Mouse (Mus musculus) forebrain, postnatal 0 days (tissue): ENCODE measurements around the gene Glis3. TPM values are rescaled to one million over a fixed set of nuclear protein-coding genes. Genes with fewer than 3 reads are reported as not detected.

Experiments used
- ATAC-seq: fragments of 200-750 bp; cut with Nextera tagmentation; 2 replicates; pipeline ENCODE4 v1.8.0; 2017; ENCODE audit warnings: mild to moderate bottlenecking, moderate library complexity
- DNase-seq: peaks from one replicate; pipeline ENCODE4 v3.0.0-alpha.2; 2015
- H3K27ac ChIP-seq: fragments of 300-500 bp; sonication (generic); 2 replicates; pipeline ENCODE4 v1.5.1; 2014; ENCODE audit warnings: low read depth, mild to moderate bottlenecking, antibody characterized with exemption, low read length, moderate library complexity, mixed read lengths
- H3K27me3 ChIP-seq: fragments of 300-500 bp; sonication (generic); 2 replicates; pipeline ENCODE4 v1.6.1; 2014; ENCODE audit warnings: mild to moderate bottlenecking, low read length, mixed read lengths; ENCODE audit not compliant: insufficient read depth
- H3K36me3 ChIP-seq: fragments of 300-500 bp; sonication (generic); 2 replicates; pipeline ENCODE4 v1.6.1; 2014; ENCODE audit warnings: mild to moderate bottlenecking, moderate library complexity; ENCODE audit not compliant: insufficient read depth
- H3K4me1 ChIP-seq: fragments of 300-500 bp; sonication (generic); 2 replicates; pipeline ENCODE4 v1.6.1; 2014; ENCODE audit warnings: antibody characterized with exemption; ENCODE audit not compliant: insufficient read depth
- H3K4me2 ChIP-seq: fragments of 300-500 bp; sonication (generic); 2 replicates; pipeline ENCODE4 v1.6.1; 2014; ENCODE audit warnings: low read depth, mild to moderate bottlenecking, moderate library complexity
- H3K4me3 ChIP-seq: fragments of 300-500 bp; sonication (generic); 2 replicates; pipeline ENCODE4 v1.5.1; 2014; ENCODE audit warnings: low read depth, low read length, mixed read lengths
- H3K9ac ChIP-seq: fragments of 300-500 bp; sonication (generic); 2 replicates; pipeline ENCODE4 v1.6.1; 2014; ENCODE audit warnings: mild to moderate bottlenecking
- H3K9me3 ChIP-seq: fragments of 300-500 bp; sonication (generic); 2 replicates; pipeline ENCODE4 v1.6.1; 2016; ENCODE audit warnings: low read length
- CTCF ChIP-seq: sonication (generic); IDR thresholded peaks from 2 replicates; pipeline ENCODE4 v1.5.1; 2016; ENCODE audit warnings: antibody characterized with exemption, control low read depth, low read depth
- WGBS: fragments of 180-500 bp; shearing (Covaris S2); extraction: QIAGEN DNeasy Blood & Tissue Kit; methylation state at CpG from one replicate; pipeline ENCODE4 v1.1.7; 2014; 5-methylcytosine and 5-hydroxymethylcytosine counted together
- polyA plus RNA-seq: library from polyadenylated mRNA; unstranded; fragments of >200 nt; fragmentation: Nextera tagmentation; extraction: Ambion mirVana; gene quantifications from 2 replicates; pipeline ENCODE4 v1.2.1, GENCODE M21; 2015
- total RNA-seq: library from RNA; depleted of rRNA; stranded (reverse); fragments of >200 nt; gene quantifications from 2 replicates; pipeline ENCODE4 v1.2.3, GENCODE M21; 2014

Gene Glis3
- total and polyA plus RNA-seq, 2 experiments from 2014 or later, result 0.86 to 8.5 TPM

- 1% methylated on average over 31 of the region's 32 CpGs for WGBS
- no peak overlapping the region for H3K9ac ChIP-seq
- ATAC-seq (no peak), DNase-seq (no peak)
- H3K4me1 ChIP-seq, result peaks cover 21% of the 10 kb centered on the region
- no peaks in the 10 kb centered on the region for H3K36me3 ChIP-seq
- no peaks in the 10 kb centered on the region for H3K9me3 ChIP-seq
- H3K27me3 ChIP-seq, result peaks cover 28% of the 10 kb centered on the region
- no peak for TF ChIP-seq CTCF
- peak overlapping the region; percentile 100 for H3K4me2 ChIP-seq
- H3K4me3 ChIP-seq, result peak overlapping the region; percentile 57
- no peak overlapping the region for H3K27ac ChIP-seq
Observed at GRCm38 (mm10) chr19:28677728-28678438, 2.0 kb downstream of the Glis3 start.

- Histone ChIP-seq H3K9me3 (no peaks in the 10 kb centered on the region), H3K27me3 (peaks cover 28% of the 10 kb centered on the region), H3K9ac (no peak overlapping the region), H3K4me3 (no peak overlapping the region; the same call in 1 of the 2 replicates), H3K4me1 (peaks cover 21% of the 10 kb centered on the region), H3K36me3 (no peaks in the 10 kb centered on the region), H3K4me2 (peak overlapping the region; percentile 100), H3K27ac (no peak overlapping the region)
- no peak for DNase-seq
- TF ChIP-seq CTCF, result 0 out of 2 replicates have a peak, but pooled peaks have one; percentile 16
- ATAC-seq, result no peak
- WGBS, result 28% methylated on average over 8 of the region's 8 CpGs
Observed at GRCm38 (mm10) chr19:28677045-28677727, 2.7 kb downstream of the Glis3 start.

DNA sequence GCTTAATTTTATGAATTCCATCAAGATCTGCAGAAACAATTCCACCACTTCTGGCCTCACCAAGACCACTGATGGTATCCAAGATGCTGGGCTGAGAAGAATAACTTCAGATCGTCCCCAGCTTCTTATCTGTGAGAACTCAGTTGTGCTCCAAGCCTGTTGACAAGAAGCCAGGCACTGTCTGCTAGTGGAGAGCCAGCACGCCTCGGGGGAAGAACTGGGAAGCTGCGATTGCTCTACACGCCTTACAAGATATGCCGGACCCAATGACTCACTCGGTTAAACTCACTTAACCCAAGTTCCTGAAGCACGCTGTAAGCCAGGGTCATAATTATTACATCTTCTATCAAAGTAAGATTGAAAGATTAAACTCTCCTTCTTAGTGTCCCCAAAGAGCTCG lies 16.1 kb downstream of the Glis3 start:
- no peak for TF ChIP-seq CTCF
- no peak overlapping the region for H3K27ac ChIP-seq
- no peak overlapping the region for H3K4me3 ChIP-seq
- WGBS, result 81% methylated on average over 9 of the region's 9 CpGs
- no peak overlapping the region for H3K4me2 ChIP-seq
- DNase-seq (no peak), ATAC-seq (no peak)
- H3K4me1 ChIP-seq, result no peaks in the 10 kb centered on the region
- H3K36me3 ChIP-seq, result no peaks in the 10 kb centered on the region
- no peaks in the 10 kb centered on the region for H3K27me3 ChIP-seq
- no peaks in the 10 kb centered on the region for H3K9me3 ChIP-seq
- H3K9ac ChIP-seq, result no peak overlapping the region

DNA sequence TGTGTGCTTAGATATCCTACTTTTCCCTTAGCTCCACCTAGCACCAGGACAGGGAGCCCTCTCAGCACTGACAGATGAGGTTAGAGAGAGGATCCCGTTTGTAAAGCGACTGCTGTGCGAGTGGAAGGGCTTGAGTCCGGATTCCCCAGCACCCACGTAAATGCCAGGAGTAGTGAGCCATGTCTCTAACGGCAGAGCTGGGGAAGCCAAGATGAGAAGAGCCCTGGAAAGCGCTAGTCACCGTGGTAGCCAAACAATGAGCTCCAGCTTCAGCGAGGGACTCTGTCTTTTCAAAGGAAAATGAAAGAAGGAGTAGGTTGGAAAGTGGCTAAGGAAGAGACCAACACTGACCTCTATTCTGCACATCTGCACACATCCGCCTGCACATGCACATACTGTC lies 16.7 kb downstream of the Glis3 start:
- no peak for TF ChIP-seq CTCF
- Histone ChIP-seq H3K4me2 (no peak overlapping the region), H3K4me1 (no peaks in the 10 kb centered on the region), H3K36me3 (no peaks in the 10 kb centered on the region), H3K27me3 (no peaks in the 10 kb centered on the region), H3K27ac (no peak overlapping the region), H3K9ac (no peak overlapping the region), H3K4me3 (no peak overlapping the region), H3K9me3 (no peaks in the 10 kb centered on the region)
- ATAC-seq (no peak), DNase-seq (no peak)
- 45% methylated on average over 10 of the region's 10 CpGs for WGBS

DNA sequence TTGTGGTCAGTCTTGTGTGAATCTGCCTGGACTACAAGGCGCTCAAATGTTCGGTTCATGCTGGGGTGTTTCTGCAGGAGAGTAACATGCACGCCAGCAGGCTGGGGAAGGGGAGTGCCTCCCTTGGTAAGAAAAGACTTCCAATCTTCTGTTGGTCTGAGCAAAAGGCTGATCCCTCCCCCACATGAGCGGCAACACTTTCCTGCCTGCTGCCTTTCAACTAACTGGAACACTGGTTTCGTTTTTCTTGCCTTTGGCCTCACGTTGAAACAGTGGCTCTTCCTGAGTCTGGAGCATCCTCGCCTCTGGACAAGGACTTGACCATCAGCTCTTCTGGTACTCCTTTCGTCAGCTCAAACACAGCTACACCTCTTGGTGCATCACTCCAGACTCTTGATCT lies 17.4 kb downstream of the Glis3 start:
- Histone ChIP-seq H3K27ac (no peak overlapping the region), H3K9ac (no peak overlapping the region), H3K4me2 (no peak overlapping the region), H3K4me3 (no peak overlapping the region), H3K4me1 (no peaks in the 10 kb centered on the region), H3K36me3 (no peaks in the 10 kb centered on the region), H3K27me3 (no peaks in the 10 kb centered on the region), H3K9me3 (no peaks in the 10 kb centered on the region)
- no peak for TF ChIP-seq CTCF
- WGBS, result 69% methylated on average over 8 of the region's 8 CpGs
- DNase-seq, result no peak
- no peak for ATAC-seq

DNA sequence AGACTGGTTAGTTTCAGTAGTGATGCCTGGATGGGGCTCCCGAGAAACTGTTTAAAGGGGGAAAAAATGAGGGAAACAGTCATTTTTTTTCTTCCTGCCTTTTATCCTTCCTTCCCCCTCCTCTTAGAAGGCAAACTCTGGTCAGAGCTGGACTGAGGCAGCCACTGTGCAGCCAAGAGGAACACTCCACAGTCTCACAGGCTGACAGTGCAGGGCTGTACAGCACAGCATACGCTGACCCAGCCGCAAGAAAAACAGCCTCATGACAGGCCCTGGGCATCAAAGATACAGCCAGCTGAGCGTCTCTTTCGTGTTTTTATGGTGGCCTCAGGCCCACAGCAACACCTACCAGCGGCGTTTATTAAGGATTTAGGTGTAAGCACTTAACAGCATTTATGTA lies 19.0 kb downstream of the Glis3 start:
- no peak overlapping the region for H3K4me3 ChIP-seq
- TF ChIP-seq CTCF, result no peak
- no peak overlapping the region for H3K4me2 ChIP-seq
- no peaks in the 10 kb centered on the region for H3K27me3 ChIP-seq
- H3K36me3 ChIP-seq, result no peaks in the 10 kb centered on the region
- H3K9ac ChIP-seq, result no peak overlapping the region
- no peaks in the 10 kb centered on the region for H3K9me3 ChIP-seq
- 85% methylated on average over 7 of the region's 7 CpGs for WGBS
- ATAC-seq (no peak), DNase-seq (no peak)
- no peak overlapping the region for H3K27ac ChIP-seq
- H3K4me1 ChIP-seq, result no peaks in the 10 kb centered on the region

DNA sequence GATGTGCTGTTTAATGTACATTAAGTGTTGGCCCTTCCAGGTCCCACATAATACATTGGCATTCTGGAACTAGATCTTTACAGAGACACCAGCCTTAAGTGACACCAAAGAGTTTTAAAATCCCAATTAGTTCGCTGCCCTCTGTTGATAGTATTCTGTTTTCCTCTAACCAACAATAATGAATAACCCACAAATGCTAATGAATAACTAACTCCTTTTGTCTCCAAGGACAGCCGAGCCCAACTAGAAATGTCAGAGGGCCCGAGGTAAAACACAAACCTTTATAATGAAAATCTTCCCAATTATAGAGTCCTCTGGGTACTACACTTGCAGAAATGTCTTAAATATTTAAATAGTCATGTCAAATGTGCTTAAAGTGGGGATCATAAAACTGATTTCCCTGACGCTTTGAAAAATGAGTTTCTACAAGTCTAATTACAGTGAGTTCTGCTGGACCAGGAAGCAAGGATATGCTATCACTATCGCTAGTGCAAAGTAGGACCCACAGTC lies 22.1 kb downstream of the Glis3 start:
- DNase-seq (no peak), ATAC-seq (no peak)
- H3K9me3 ChIP-seq, result no peaks in the 10 kb centered on the region
- TF ChIP-seq CTCF, result no peak
- H3K36me3 ChIP-seq, result no peaks in the 10 kb centered on the region
- H3K27ac ChIP-seq, result no peak overlapping the region
- H3K9ac ChIP-seq, result no peak overlapping the region
- H3K4me2 ChIP-seq, result no peak overlapping the region
- no peaks in the 10 kb centered on the region for H3K27me3 ChIP-seq
- no peaks in the 10 kb centered on the region for H3K4me1 ChIP-seq
- no peak overlapping the region for H3K4me3 ChIP-seq
- 31% methylated on average over 5 of the region's 5 CpGs for WGBS
